Mouse (Mus musculus): ENCODE results near the gene Ube2k.
A peak's percentile ranks its signal among the peaks of the same experiment; 100 is the strongest.
"Not testable (repeated sequence)": the region's sequence is repeated elsewhere in the genome, so short reads cannot be mapped to it uniquely, and the experiment has no call there.

The Ube2k gene

DNA sequence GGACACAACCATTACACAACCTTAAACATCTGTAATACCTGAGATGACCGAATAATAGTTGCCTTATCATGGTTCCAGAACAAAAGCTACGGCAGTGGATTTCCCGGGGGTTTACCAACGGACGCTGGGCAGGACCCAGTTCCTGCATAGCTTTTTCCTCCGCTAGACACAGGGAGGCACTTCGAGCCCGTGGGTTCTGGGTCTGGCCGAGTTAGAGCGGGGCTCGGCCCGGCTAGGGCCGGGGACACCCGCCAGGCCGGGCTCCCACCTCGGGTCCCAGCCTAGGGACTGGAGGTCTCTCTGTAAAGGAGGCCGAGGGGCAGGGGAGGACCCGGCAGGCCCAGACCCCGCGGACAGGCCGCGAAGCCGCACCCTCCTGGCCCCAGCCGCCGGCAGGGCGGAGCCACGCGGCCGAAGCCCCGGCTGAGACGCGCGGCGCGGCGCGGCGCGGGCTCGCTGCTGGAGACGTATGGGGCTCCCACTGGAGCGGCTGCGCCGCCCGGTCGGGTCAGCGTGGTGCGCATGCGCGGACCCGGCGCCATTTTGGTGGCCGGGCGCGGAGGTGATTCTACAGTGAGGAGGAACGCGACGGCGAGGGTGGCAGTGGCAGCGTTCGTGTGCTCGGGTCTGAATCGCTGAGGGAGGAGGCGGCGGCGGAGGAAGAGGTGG lies at the start of gene Ube2k, which contains the start of gene Smim14:
TSS of gene Ube2k (plus strand) at position 483 of the 669 bp plus-strand sequence.
TSS of gene Smim14 (minus strand) at position 434 of the 669 bp plus-strand sequence.
- DNase-seq (ENCODE audit: low spot score) = peak; percentile 92

DNA sequence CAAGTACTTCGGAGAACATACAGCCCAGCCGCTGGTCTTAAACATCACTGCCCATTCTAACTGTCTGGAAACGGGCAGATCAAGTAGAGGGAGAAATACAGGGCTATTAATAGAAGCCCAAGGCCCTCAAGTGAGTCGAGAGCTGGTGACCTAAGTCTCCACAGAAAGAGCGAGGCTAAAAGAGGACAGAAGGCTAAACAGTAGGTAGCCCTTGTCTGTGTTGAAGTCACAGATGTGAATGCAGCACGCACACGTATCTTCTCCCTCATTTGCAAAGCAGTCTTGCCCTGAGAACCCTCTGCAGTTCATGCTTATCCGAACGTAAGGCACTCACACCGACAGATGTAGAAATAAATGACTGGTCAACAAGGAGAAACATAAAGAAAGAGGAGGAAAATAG lies 49.7 kb upstream of the Ube2k start:
- no peak for DNase-seq (ENCODE audit: low spot score)

DNA sequence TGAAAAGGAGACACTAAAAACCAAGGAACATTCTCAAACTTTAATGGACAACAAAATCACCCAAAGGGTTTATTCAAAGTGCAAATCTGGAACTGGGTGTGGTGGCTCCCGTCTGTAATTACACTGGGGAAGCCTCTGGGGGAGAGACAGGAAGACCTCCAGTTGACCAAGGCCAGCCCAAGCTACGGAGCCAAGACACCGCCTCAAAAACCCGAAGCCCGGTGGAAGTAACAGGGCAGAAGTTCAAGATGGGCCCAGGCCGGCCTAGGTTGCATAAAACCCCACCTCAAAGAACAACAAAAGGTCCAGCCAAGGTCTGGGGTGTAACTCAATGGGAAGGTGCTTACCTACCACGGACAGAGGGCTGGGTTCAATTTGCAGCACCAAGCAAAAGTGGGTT lies 48.3 kb upstream of the Ube2k start:
- no peak for DNase-seq (ENCODE audit: low spot score)

DNA sequence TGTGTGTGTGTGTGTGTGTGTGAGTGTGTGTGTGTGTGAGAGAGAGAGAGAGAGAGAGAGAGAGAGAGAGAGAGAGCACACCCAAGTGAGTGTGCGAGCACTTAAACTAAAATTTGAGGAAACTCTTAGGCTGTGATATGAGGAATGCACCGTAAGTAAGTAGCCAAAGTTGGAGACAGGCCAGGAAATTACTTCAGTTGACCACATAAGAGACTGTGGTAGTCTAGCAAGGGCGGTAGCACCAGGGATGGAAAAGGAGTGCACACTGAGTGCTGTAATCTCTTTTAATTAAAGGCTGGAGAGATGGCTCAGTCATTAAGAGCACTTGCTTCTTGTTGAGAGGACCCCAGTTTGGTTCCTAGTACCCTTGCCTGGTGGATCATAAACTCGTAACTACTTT lies 47.2 kb upstream of the Ube2k start:
- peak; percentile 46 for DNase-seq (ENCODE audit: low spot score)

DNA sequence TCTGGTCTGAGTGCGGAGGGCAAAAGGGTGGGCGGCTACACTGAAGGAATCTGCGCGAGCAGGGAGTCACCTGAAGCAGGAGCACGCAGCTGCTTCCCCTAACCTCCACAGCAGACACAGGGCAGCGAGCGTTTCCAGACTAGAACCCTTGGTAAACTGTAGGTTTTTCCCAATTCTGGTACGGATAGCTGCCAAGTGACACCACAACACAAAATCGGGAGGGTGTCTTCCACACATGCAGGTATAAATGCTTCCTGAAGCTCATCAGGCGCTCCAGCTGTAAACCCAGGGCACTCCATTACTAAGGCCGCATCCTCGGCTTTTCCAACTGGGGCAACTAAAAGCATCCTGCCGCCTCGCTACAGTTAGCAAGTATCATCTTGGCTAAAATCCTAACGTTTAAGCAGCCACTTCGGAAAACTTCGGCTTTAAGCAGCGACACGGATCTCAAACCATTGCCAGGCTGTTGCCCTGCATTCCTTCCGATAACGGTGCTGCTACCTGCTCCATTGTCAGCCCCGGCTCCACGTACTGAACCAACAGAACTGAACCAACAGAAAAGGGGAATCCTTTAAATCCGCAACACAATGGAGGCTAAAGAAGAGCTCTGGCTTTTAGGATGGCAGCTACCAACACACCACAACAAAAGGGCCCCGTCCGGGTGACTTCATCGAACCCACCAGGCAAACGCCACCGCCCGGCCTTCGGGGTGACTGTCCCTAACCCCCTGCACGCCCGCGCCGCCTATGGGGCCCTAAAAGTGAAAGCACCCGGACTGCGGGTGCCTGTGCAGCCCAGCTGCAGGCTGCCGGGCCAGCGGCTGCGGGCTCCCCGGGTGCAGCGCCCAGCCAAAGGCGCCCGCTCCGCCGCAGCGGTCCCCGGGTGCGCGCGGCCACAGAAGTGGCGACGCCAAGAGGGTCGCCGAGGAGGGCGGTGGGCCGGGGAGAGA lies 45.0 kb upstream of the Ube2k start:
- DNase-seq (ENCODE audit: low spot score) = peak; percentile 78

DNA sequence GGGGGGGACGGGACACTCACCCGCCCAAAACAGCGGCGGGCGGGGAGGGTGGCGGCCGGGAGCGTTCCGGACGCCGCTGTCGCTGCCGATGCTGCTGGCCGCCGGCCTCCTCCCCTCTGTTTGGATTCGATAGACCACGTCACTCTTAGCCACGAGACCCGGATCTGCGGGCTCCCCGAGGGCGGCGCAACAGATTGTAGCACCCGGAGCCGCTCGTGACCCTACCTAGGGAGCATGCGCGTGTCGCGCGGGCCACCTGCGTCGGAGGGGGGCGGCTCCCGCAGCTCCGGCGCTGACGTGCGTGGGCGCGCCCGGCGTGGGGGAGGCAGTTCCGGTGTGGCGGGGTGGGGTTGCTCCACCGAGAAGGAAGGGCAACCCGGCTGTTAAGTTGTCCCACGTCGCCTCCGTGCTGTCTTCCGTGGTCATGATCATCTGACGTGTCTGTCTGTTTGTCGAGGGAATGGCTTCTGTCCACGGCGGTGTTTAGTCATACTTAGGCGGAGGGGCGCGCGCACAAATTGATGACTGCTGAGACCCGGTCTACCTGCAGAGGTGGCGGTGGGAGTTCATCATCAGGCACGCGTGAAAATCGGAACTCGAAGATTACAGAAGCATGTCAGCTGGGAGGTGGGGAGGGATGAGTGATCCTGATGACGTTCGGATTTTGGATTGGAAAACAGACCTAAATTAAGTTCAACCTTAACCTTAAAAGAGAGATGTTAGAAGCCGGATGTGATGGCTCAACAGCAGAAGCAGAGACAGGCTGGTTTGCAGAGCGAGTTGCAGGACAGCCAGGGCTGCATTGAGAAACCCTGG lies 44.1 kb upstream of the Ube2k start, which contains the start of gene Gm43552:
TSS of gene Gm43552 (minus strand) at position 118 of the 816 bp plus-strand sequence.
- peak; percentile 95 for DNase-seq (ENCODE audit: low spot score)

DNA sequence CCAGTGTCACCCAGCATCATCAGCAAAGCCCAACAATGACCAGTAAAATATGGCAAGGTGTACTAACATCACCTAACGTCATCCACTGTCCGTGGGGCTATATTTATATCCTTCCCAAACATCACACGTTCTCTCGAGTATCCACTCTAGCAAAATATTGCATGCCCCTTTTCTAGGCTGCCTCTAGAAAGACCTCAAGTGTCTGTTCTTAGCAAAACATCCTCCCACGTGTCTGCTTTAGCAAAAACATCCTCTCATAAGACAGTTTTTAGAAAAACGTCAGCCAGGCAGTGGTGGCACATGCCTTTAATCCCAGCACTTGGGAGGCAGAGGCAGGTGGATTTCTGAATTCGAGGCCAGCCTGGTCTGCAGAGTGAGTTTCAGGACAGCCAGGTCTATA lies 36.8 kb upstream of the Ube2k start:
- no peak for DNase-seq (ENCODE audit: low spot score)

DNA sequence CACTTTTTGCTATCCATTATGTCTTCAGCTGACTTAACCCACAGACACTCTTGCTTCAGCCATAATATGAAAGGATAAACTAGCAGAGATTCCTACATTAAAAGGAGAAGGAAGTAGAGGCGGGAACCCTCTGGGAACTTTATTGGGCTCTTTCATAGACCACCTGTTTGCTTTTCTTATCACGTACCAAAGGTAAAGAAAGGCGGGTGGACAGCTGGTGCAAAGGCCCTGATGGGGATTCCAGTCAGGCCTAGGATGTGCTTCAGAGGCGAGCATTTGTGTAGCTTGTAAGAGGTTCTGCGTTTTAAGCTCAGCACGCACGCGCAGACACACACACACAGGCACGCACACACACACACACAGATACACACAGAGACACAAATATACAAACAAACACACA lies 35.6 kb upstream of the Ube2k start:
- DNase-seq (ENCODE audit: low spot score) = no peak

DNA sequence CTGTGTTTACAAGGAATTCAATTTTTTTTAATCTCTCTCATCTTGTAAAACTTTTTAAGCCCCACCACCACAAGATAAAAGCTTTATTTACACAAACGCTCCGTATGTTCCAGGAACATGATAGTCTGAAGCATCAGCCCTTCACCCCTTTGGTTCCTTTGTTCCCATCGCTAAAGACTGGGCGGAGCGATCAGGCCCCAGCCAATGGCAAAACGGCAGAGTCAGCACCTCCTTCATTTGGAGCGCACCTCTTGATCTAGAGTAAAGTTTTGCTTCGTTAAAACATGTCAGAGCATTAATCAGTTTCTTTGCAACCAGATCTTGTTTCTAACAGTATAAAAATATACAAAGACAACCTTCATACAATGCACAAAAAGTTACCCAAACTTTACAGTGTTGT lies 31.2 kb upstream of the Ube2k start:
- no peak for DNase-seq (ENCODE audit: low spot score)

DNA sequence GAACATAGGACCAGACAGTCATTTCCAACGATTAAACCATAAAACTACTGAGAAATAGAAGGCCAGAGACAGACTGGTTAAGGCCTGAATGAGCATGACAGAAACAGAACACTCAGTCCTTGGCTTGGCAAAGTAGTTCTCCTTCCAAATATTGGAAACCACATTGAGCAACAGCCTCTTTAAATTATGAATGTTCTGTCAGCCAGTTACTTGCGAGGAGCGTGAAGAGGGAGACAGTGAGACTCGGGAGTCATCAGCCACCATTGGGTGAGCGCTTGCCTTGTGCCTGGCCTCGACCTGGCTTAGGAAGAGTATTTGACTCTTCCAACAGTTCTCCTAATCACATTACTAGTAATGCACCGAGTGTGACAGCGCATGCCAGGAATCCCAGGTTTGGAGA lies 28.6 kb upstream of the Ube2k start:
- peak; percentile 95 for DNase-seq (ENCODE audit: low spot score)

DNA sequence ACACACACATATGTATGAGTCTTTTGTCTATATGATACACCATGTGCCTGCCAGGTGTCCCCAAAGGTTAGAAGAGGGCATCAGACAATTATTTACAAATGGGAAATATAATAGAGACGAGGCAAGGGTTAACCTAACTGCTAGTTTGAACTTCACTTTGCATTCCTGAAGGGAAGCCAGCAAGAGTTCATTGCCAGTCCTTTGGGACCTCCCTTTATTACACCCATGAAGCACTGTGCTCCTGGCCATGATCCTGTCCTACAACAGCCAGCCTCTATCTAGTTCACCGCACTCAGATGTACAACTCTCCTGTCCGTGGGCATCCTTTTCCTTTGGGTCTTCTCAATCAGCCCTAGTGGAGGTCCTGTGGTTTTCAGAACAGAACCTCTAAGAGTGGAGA lies 23.5 kb upstream of the Ube2k start:
- DNase-seq (ENCODE audit: low spot score) = peak; percentile 70

DNA sequence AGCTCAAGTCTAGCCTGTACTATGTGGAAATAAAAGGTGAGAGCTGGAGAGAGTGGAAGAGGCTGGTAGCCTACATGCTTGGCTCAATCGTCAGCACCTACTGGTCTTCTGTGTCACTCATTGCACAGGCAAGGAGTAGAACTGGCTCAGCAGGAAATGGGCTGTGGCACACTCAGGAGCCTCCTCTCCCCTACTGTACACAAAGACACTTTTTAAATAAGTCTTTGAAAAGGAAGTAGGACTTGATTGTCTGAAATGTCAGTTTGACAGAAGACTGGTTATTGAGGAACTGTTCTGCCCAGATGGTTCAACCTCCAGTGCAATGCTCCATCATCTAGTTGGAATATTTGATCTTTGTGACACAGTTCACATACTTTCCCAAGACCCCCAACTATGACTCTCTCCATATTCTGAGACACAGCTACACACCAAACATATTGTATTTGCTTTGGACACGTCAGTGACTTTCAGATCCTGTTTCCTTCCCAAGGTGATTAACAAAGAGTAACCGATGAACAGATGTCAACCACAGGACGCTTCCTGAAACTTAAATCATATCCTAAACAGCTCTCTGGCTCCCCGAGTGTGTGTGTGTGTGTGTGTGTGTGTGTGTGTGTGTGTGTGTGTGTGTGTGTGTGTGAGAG lies 22.3 kb upstream of the Ube2k start:
- no peak for DNase-seq (ENCODE audit: low spot score)

DNA sequence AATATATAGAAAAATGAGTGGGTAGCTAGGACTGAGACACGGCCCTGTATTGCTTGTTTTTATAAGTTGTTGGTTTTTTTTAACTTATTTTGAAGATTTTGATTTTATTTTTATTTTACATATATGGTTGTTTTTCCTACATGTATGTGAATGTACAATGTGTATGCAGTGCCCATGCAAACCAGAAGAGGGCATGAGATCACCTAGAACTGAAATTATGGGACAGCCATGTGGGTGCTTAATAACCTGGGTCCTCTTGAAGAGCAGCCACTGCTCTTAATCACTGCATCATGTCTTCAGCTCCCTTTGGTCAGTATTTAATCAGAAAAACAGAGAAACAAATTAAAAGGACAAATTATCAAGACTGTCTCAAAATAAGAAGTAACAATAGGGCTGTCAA lies 15.2 kb upstream of the Ube2k start:
- DNase-seq (ENCODE audit: low spot score) = no peak

DNA sequence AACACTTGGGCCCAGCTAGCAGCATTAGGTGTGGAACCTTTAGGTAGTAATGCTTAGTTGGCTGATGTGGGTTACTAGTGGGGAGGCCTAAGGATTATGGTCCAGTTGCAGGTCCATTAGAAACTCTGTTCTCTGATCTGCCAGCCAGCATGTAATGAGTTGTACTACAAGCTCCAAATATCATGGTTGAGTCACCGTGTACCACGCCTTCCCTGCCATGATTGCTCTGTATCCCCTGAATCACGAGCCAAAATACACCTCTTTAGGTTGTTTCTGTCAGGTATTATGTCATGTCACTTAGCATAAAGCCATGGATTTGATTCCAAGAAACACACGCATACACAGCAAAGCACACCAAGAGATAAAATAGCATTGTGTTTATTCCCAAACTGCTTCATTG lies 12.2 kb upstream of the Ube2k start:
- no peak for DNase-seq (ENCODE audit: low spot score)

DNA sequence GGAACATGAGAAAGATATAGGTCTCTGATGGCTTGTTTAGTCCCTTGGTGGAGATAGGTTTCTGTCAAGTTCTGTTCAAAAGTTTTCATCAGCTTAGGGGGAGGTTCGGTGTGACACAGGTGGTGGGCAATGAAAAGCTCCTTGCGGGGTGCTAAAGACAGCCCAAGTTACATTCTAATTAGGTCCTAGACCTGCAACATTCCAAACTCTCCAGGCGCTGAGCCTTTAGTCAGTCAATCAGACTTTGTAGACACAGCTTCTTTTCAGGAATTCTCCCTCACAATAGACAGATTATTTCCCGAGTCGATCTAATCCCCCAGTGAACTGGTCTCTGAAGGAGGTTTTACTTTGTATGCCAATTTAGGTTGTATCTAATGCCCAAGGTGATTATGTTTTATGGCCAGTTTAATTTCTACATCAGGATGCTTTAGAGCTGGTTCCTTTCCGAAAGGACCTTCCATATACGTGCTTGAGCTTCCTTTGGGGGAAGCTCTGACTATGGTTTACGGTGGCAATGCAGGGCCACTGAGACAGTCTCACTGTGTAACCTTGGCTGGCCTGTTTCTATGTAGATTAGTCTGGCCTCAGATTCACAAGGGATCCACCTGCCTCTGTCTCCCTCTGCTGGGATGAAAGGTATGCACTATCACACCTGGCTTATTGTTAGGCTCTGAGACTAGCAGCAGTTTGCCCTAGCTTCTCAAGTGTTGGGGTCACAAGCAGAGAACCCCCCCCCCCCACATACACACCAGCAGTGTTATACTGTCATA lies 11.2 kb upstream of the Ube2k start:
- no peak for DNase-seq (ENCODE audit: low spot score)

DNA sequence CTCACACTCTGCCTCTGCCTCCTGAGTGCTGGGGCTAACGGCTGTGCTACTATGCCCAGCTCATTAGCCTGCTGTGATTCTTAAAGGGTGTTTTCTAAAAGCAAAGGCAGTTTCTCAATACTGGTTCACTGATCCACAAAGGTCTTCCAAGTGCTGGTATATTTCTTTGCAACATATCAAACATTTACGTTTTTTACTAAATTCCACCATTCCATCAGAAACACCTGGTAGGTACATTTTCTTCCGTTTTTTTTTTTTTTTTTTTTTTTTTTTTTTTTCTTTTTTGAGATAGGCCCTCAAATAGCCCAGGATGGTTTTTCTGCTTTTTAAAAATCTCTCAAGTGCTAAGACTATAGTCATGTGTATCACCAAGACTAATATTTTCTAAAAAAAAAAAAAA lies 5.8 kb upstream of the Ube2k start:
- no peak for DNase-seq (ENCODE audit: low spot score)

DNA sequence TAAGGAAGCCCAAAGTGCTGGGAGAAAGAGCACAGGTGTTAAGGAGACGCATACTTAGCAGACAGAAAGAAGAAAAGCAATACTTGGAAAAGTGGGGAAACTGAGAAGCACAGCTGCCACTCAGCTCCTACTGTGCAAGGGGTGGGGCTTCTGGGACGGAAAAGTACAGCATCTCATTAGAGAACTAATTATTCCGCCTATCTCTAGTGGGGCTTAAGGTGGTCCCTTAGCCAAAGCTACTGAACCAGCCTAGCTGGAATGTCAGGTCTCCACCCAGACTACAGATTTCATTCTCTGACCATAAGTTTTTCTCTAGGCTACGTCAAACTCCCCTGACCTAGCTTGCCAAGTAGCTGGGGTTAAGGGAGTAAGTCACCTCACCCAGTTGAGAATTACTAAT lies 2.5 kb upstream of the Ube2k start:
- no peak for DNase-seq (ENCODE audit: low spot score)

DNA sequence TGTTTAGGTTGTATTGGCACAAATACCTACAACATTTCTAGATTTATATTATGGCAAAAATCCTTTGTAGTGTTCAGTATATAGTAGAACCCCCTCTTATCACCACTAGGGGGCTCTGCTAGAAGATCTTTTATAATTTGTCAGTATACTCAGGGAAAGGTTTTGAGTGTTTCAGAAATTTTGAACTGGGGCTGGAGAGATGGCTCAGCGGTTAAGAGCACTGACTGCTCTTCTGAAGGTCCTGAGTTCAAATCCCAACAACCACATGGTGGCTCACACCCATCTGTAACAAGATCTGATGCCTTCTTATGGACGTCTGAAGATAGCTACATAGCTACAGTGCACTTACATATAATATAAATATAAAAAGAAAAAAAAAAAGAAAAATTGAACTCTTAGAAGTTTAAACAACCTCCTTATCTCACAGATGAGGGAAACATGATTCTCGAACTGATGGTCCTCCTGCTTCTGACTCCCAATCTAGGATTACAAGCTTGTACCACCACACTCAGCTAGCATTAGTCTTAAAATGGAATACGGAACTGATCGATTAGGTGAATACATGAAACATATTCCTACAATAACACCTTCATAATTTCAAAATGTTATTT lies 1.5 kb upstream of the Ube2k start:
- DNase-seq (ENCODE audit: low spot score) = peak; percentile 66

DNA sequence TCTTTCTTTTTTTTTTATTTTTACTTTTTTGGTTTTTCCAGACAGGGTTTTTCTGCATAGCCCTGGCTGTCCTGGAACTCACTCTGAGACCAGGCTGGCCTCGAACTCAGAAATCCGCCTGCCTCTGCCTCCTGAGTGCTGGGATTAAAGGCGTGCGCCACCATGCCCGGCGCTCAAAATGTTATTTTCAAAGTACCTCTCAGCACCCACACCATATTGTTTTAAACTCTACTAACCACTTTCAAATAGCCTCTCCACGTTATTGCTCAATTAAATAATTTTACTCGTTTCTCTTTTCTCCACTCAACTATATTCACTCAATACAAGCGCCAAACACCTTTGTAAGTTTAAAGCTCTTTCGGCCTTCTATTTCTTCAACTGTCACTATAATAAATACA lies 966 bp upstream of the Ube2k start:
- not testable (repeated sequence) for DNase-seq (ENCODE audit: low spot score)

DNA sequence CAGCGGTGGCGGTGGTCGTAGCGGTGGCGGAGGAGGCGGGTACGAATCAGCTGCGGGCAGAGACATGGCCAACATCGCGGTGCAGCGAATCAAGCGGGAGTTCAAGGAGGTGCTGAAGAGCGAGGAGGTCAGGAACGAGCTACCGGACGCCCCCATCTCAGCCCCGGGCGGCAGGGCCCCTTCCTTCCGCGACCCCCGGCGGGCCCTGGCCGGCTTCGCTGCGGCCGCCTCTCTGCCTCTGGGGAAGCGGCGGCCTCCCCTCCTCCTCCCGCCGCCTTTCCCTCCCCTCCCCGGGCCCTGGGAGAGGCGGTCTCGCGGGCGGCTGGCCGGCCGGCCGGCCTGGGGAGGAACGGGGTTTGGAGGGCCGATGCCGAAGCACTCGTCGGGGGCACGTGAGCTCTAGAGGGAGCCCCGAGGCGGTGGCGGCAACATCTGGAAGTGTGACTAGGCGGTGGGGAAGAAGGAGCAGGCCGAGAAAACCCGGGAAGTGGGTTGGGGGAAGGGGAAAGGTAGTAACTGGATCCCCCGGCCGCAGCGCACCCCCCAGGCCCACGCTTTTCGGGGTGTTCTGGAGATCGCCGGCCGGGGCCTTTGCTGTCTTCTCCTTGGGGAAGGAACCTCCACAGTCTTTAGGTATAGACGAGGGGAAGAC lies 513 bp downstream of the Ube2k start:
- DNase-seq (ENCODE audit: low spot score) = peak; percentile 58

Measured in adipocyte (in vitro differentiated cells).